Mouse (Mus musculus) stomach, postnatal 0 days (tissue): ENCODE results near the gene Cux1.

Source experiments
- CTCF ChIP-seq: IDR thresholded peaks from 2 replicates; pipeline ENCODE4 v1.5.1; 2016; ENCODE audit warnings: antibody characterized with exemption, low read depth, mild to moderate bottlenecking, moderate library complexity
- EP300 ChIP-seq: optimal IDR thresholded peaks from 2 replicates; pipeline ENCODE3; 2016; ENCODE audit warnings: antibody characterized with exemption

DNA sequence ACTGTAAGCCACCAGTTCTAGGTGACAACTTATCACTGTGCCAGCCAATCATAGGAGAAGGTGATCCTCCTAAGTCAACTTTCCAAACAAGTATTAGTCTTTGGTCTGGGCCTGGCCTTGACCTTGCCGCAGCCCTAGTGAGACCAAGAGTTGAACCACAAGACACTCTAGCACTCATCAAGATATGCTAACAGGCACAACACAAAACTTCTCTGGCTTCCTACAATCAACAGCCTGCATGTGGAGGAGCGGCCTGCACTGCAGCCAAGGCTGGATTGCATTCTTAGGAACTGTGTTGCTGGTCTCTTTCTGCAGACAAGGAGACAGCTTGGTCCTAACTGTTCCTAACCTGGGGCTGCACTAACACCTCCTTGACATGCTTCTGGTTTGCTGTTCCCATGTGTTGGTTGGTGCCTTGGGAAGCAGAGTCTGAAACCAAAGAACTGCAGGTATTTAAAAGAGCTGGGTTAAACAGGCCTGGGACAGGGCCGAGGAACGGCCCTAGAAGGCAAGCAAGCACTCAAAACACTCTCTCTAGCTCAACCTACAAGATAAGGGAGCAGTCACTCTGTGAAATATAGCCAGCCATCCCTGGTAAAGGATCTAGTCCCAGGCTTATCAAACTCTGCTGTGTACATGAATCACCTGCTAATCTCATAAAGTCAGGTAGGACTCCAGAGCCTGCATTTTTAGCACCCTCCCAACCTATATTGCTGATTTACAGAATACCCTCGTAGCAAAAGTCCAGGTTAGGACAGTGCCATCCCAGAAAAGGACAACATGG is 27.0 kb downstream of the Cux1 start:
- TF ChIP-seq CTCF, result no peak
- TF ChIP-seq EP300, result no peak
